In the genomic region with DNA sequence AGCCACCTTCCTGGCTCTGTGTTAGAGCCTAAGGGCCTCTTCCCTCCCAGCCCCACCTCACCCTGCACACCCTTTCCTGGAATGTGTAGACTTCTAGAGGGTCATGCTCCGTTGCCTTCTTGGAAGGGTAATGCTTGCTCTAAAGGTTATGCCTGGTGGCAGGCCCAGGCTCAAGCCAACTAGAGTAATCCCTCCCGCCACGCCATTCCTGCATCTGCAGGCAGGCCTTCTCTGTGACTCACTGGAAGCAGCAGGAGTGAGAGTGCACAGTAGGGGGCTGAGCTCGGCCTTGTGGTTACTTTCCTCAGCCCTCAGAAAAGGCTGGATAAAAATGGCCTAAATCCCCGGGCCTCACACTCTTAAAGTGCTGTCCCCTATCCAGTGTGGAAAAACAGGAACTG, we compare ENCODE assay signal across 9 mouse cellular contexts. TPM values are rescaled to one million over a fixed set of nuclear protein-coding genes. Genes with fewer than 3 reads are reported as not detected.
DNase-seq lines count a peak whose midpoint lies in the region; ATAC-seq lines count a peak whose summit lies in the region.
"Had no signal": no experiment of that assay in that cellular context is flagged by ENCODE, and none has a peak within 500 bp of the region (broad histone marks: within the 10 kb centered on the region; RNA-seq: fewer than 3 reads in every experiment).

No protein-coding gene starts in this region.

- peaks cover 55% of the 10 kb centered on the region for H3K79me2 ChIP-seq in macrophage (ENCODE audit: inconsistent target)

- no peaks in the 10 kb centered on the region for H3K27me3 ChIP-seq in neural tube, embryonic 11.5 days (ENCODE audit: control insufficient read depth, insufficient read depth, low read length)
- no peaks in the 10 kb centered on the region for H3K27me3 ChIP-seq in forebrain, embryonic 13.5 days

- no peaks in the 10 kb centered on the region for H3K9me3 ChIP-seq in neural tube, embryonic 11.5 days (ENCODE audit: control insufficient read depth, low read length)
- no peaks in the 10 kb centered on the region for H3K9me3 ChIP-seq in forebrain, embryonic 13.5 days (replicated peaks)

- peak overlapping the region; percentile 68 for H3K4me2 ChIP-seq in neural tube, embryonic 11.5 days (ENCODE audit: low read depth)
- peak overlapping the region; percentile 93 for H3K4me2 ChIP-seq in forebrain, embryonic 13.5 days

- DNase-seq in neural tube, embryonic 11.5 days (ENCODE audit: low spot score), result no peak
- no peak for DNase-seq in neural tube, embryonic 10.5 days (ENCODE audit: extremely low spot score, low spot score)
- DNase-seq in adrenal gland, postnatal 14 days, result peak; percentile 73
- DNase-seq in kidney, adult 8-10 months, result peak; percentile 81 to 86
- DNase-seq in testis, postnatal 10 days (ENCODE audit: low spot score), result no peak

- no peak overlapping the region for H3K27ac ChIP-seq in neural tube, embryonic 11.5 days (ENCODE audit: low read depth, low read length)
- H3K27ac ChIP-seq in forebrain, embryonic 13.5 days, result no peak overlapping the region
- peak overlapping the region; percentile 97 for H3K27ac ChIP-seq in macrophage

- H3K36me3 ChIP-seq in neural tube, embryonic 11.5 days (ENCODE audit: control insufficient read depth, insufficient read depth, low read length), result peaks cover 13% of the 10 kb centered on the region
- H3K36me3 ChIP-seq in forebrain, embryonic 13.5 days (ENCODE audit: poor library complexity, severe bottlenecking), result peaks cover 60% of the 10 kb centered on the region
- peaks cover 26% of the 10 kb centered on the region for H3K36me3 ChIP-seq in macrophage (ENCODE audit: inconsistent target)

- ATAC-seq in neural tube, embryonic 11.5 days (ENCODE audit: insufficient read depth, low FRiP score, low TSS enrichment), result no peak
- no peak for ATAC-seq in forebrain, embryonic 13.5 days
- no peak for ATAC-seq in activated CD4-positive, CD25-positive, alpha-beta regulatory T cell, adult 4 months

- H3K9ac ChIP-seq in neural tube, embryonic 11.5 days (ENCODE audit: low read length), result peak overlapping the region; percentile 24; the same call in 1 of the 2 replicates
- H3K9ac ChIP-seq in forebrain, embryonic 13.5 days, result peak overlapping the region; percentile 97

- 38% methylated on average over 5 of the region's 5 CpGs for WGBS in neural tube, embryonic 11.5 days
- 9% methylated on average over 5 of the region's 5 CpGs for WGBS in forebrain, embryonic 13.5 days
- WGBS in macrophage (ENCODE audit: missing documents), result 56% methylated on average over 5 of the region's 5 CpGs

- H3K4me1 ChIP-seq in neural tube, embryonic 11.5 days (ENCODE audit: control insufficient read depth, insufficient read depth, low read length), result peaks cover 14% of the 10 kb centered on the region
- peaks cover 28% of the 10 kb centered on the region for H3K4me1 ChIP-seq in forebrain, embryonic 13.5 days

- peak overlapping the region; percentile 87 for H3K4me3 ChIP-seq in neural tube, embryonic 11.5 days (ENCODE audit: low read depth, low read length)
- peak overlapping the region; percentile 91 for H3K4me3 ChIP-seq in forebrain, embryonic 13.5 days
- H3K4me3 ChIP-seq in macrophage (ENCODE audit: inconsistent target), result peak overlapping the region; percentile 97

RNA-seq across cellular contexts. Expression of gene Ap2m1, which starts 1.8 kb away (rescaled TPM):
- 886 and 907 TPM in 2 replicates for polyA plus RNA-seq in neural tube, embryonic 11.5 days (2014; fragmentation: Nextera tagmentation; extraction: Ambion mirVana)
- total RNA-seq in adrenal gland, postnatal 14 days (2021), result 292 and 316 TPM in 2 replicates
- 970 and 989 TPM in 2 replicates for polyA plus RNA-seq in forebrain, embryonic 13.5 days (2015; fragmentation: Nextera tagmentation; extraction: Ambion mirVana)
- total RNA-seq in macrophage (2018; cell fraction: chromatin; rRNA removed), result 100 to 1,000 TPM; 127 to 545 (median 357) TPM
- total RNA-seq in macrophage (2018; cell fraction: cytosol; rRNA removed), result 100 to 1,000 TPM; 501 to 774 (median 571) TPM
- 100 to 1,000 TPM; 149 to 410 (median 261) TPM for total RNA-seq in macrophage (2018; cell fraction: nucleus; rRNA removed)
- 675 to 1,015 TPM (median 722 TPM) in 3 replicates for polyA plus RNA-seq in macrophage (2018)
- 100 to 1,000 TPM; 467 to 550 TPM for polyA plus RNA-seq in activated CD4-positive, CD25-positive, alpha-beta regulatory T cell, adult 4 months (2017; shearing (Covaris generic))

RNA-seq across cellular contexts. Expression of gene Abcf3, which starts 11.3 kb away (rescaled TPM):
- 59.5 and 61.3 TPM in 2 replicates for polyA plus RNA-seq in neural tube, embryonic 11.5 days (2014; fragmentation: Nextera tagmentation; extraction: Ambion mirVana)
- total RNA-seq in adrenal gland, postnatal 14 days (2021), result 73.4 and 77.8 TPM in 2 replicates
- polyA plus RNA-seq in forebrain, embryonic 13.5 days (2015; fragmentation: Nextera tagmentation; extraction: Ambion mirVana), result 75.3 TPM in 2 replicates
- 100 to 1,000 TPM in 16 of 26 experiments, 10 to 100 TPM in 10; 50.4 to 230 (median 109) TPM for total RNA-seq in macrophage (2018; cell fraction: chromatin; rRNA removed)
- total RNA-seq in macrophage (2018; cell fraction: cytosol; rRNA removed), result 10 to 100 TPM; 21.7 to 36.4 (median 30.4) TPM
- 10 to 100 TPM; 26.2 to 97.7 (median 43.0) TPM for total RNA-seq in macrophage (2018; cell fraction: nucleus; rRNA removed)
- 27.6 to 31.0 TPM (median 28.9 TPM) in 3 replicates for polyA plus RNA-seq in macrophage (2018)
- 10 to 100 TPM; 49.5 to 57.2 TPM for polyA plus RNA-seq in activated CD4-positive, CD25-positive, alpha-beta regulatory T cell, adult 4 months (2017; shearing (Covaris generic))

RNA-seq across cellular contexts. Expression of gene Dvl3, which starts 20.3 kb away (rescaled TPM):
- polyA plus RNA-seq in neural tube, embryonic 11.5 days (2014; fragmentation: Nextera tagmentation; extraction: Ambion mirVana), result 58.1 and 62.7 TPM in 2 replicates
- 43.3 and 43.8 TPM in 2 replicates for total RNA-seq in adrenal gland, postnatal 14 days (2021)
- polyA plus RNA-seq in forebrain, embryonic 13.5 days (2015; fragmentation: Nextera tagmentation; extraction: Ambion mirVana), result 31.4 and 35.4 TPM in 2 replicates
- 10 to 100 TPM; 16.5 to 63.8 (median 41.6) TPM for total RNA-seq in macrophage (2018; cell fraction: chromatin; rRNA removed)
- total RNA-seq in macrophage (2018; cell fraction: cytosol; rRNA removed), result 10 to 100 TPM; 10.8 to 20.5 (median 14.9) TPM
- total RNA-seq in macrophage (2018; cell fraction: nucleus; rRNA removed), result 10 to 100 TPM; 13.3 to 48.8 (median 26.7) TPM
- polyA plus RNA-seq in macrophage (2018), result 10.4 to 15.3 TPM (median 12.1 TPM) in 3 replicates
- 10 to 100 TPM; 13.2 to 13.7 TPM for polyA plus RNA-seq in activated CD4-positive, CD25-positive, alpha-beta regulatory T cell, adult 4 months (2017; shearing (Covaris generic))

RNA-seq across cellular contexts. Expression of gene Eif2b5, which starts 38.5 kb away (rescaled TPM):
- polyA plus RNA-seq in neural tube, embryonic 11.5 days (2014; fragmentation: Nextera tagmentation; extraction: Ambion mirVana), result 130 and 137 TPM in 2 replicates
- 61.6 and 62.7 TPM in 2 replicates for total RNA-seq in adrenal gland, postnatal 14 days (2021)
- 101 and 112 TPM in 2 replicates for polyA plus RNA-seq in forebrain, embryonic 13.5 days (2015; fragmentation: Nextera tagmentation; extraction: Ambion mirVana)
- total RNA-seq in macrophage (2018; cell fraction: chromatin; rRNA removed), result 10 to 100 TPM in 23 of 26 experiments, 1 to 10 TPM in 3; 5.4 to 28.2 (median 18.6) TPM
- total RNA-seq in macrophage (2018; cell fraction: cytosol; rRNA removed), result 10 to 100 TPM; 24.2 to 36.0 (median 31.1) TPM
- total RNA-seq in macrophage (2018; cell fraction: nucleus; rRNA removed), result 10 to 100 TPM in 25 of 26 experiments, 1 to 10 TPM in 1; 8.7 to 27.0 (median 15.2) TPM
- 25.2 to 45.4 TPM (median 30.4 TPM) in 3 replicates for polyA plus RNA-seq in macrophage (2018)
- 10 to 100 TPM; 13.7 to 14.5 TPM for polyA plus RNA-seq in activated CD4-positive, CD25-positive, alpha-beta regulatory T cell, adult 4 months (2017; shearing (Covaris generic))

RNA-seq across cellular contexts. Expression of gene Vwa5b2, which starts 52.2 kb away (rescaled TPM):
- 3.8 and 4.3 TPM in 2 replicates for polyA plus RNA-seq in neural tube, embryonic 11.5 days (2014; fragmentation: Nextera tagmentation; extraction: Ambion mirVana)
- total RNA-seq in adrenal gland, postnatal 14 days (2021), result 1.4 and 2.1 TPM in 2 replicates
- polyA plus RNA-seq in forebrain, embryonic 13.5 days (2015; fragmentation: Nextera tagmentation; extraction: Ambion mirVana), result 1.8 and 3.3 TPM in 2 replicates
- not detected for total RNA-seq in macrophage (2018; cell fraction: chromatin; rRNA removed)
- total RNA-seq in macrophage (2018; cell fraction: cytosol; rRNA removed), result not detected
- total RNA-seq in macrophage (2018; cell fraction: nucleus; rRNA removed), result not detected
- polyA plus RNA-seq in macrophage (2018), result not detected in 3 replicates
- under 1 TPM; 0.11 to 0.42 TPM for polyA plus RNA-seq in activated CD4-positive, CD25-positive, alpha-beta regulatory T cell, adult 4 months (2017; shearing (Covaris generic))
- total RNA-seq: heart, postnatal 14 days had no signal

Comparison
In these comparisons a context has a peak if more than half of its experiments do, and no peak if none do; other contexts are left out.
1. DNase-seq: peak in adrenal gland, postnatal 14 days (single experiment) and kidney, adult 8-10 months (2 of 2); none in neural tube, embryonic 11.5 days (single experiment), neural tube, embryonic 10.5 days (single experiment) and testis, postnatal 10 days (single experiment).
2. Peak in every context shown above with its lines, with median percentiles within 50 percentile points of each other: H3K4me3 ChIP-seq.